Mouse (Mus musculus) hindlimb bud, embryonic 11.5 days (tissue): ENCODE measurements around the gene Jazf1.

Experiments
- DNase-seq: peaks from one replicate; pipeline ENCODE4 v3.0.0-alpha.2; 2012; ENCODE audit warnings: low read depth, low spot score; ENCODE audit errors: extremely low spot score

The Jazf1 gene

DNA sequence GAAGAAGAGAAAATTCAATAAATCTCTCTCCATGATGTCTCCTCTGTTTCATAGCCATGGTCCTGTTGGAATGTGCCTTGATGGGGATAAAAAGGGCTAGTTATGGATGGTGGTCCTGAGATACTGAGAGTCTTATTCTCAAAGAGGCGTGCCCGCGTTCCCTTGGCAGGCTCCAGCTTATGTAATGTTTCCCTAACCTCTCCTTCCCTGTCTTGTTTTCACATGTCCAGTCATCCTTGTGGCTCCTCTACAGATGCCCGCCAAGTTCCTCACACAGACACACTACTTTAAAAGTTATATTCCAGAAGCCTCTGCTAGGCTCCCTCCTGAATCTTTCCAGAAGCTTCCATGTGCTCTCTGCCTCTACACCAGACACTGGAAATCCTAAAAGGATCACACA lies 151.0 kb downstream of the Jazf1 start:
- DNase-seq = no peak

DNA sequence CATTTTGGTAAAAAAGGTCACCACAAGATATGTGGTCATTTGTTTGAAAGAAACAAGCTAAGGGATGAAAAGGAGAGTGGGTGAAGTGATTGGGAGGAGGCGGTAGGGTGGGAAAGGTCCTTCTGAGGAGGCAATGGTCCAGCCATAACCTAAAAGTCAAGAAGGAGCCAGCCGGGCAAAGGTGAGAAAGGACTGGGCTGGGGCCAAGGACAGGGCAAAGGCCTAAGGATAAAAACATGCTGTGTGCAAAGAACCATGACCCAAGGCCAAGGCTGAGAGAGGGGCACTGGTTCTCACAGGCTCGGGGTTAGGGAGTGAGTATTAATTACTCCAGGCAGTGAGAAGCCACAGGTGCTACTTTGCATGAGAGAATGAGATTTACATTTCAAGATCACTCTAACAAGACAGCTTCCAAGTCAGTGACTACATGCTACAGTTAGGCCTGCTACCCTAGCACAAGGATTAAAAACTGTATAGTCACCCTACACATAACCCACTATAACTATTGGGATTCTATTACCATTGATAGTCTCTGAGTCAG lies 151.5 kb downstream of the Jazf1 start:
- DNase-seq = no peak

DNA sequence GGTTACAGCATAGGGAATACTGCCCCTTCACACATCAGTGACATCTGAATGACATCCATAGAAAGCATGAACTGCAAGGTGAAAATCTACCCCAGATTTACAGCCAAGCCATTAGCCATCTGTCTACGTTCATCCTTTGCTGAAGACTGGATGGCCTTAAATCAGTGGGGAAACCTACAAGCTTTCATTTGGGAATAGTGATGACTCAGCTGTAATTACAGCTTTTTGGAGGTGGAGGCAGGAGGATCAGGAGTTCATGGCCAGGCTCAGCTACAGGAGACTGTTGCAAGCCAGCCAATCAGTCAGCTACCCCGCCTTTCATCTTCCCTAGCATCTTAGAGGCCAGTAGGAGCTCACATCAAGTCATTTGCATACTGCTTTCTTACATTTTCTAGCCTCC lies 153.5 kb downstream of the Jazf1 start:
- no peak for DNase-seq

DNA sequence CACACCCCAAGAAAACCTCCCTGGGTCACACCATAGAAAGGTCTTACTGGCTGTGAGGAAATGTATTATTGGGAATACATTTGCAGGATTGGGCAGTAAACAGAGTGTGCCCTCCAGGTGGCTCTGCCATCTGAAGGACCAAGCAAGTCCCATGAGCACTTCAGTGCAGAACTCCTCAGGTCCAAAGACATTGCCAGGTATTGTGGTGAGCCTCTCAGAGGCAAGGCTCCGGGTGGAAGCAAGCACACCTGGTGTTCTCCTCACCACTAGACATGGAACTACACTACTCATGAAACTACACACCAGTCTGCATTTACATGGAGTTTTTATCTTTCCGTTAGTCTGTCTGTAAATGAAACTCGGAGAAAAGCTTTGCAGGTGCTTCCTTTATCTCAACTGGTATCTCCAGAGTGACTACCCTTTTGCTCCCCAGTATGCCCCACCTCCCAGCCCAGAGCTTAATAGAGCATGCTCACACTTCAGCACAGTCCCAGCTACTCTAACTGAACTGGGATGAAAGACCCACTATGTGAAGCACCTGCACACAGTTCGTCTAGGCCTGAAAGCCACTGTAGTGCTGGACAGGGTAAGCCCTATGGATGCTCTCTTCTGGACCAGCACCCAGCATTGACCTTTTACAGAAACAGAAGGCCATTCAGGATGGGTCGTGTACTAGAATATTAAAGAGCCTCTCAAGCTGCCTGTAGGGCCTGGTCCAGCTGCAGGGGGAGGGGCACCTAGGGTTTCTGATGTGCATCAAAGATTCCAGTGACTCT lies 156.1 kb downstream of the Jazf1 start:
- DNase-seq = no peak

DNA sequence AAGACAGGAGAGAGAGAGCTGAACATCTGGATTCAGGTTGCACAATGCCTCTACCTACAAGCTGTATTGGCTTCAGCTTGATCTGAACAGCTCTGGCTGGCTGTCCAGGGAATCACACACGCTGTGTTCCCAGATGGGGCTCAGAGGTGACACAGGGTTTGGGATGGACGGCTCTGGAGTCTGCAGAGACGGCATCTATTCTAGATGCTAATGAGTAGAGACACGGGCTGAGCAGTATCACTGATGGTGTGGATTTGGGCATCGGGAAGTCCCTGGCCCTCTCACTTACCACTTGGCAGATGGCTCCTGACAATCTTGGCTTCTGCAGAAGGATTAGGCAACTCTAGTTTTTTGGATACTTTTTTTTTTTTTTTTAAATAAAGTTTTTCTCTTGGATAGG lies 161.6 kb downstream of the Jazf1 start:
- no peak for DNase-seq

DNA sequence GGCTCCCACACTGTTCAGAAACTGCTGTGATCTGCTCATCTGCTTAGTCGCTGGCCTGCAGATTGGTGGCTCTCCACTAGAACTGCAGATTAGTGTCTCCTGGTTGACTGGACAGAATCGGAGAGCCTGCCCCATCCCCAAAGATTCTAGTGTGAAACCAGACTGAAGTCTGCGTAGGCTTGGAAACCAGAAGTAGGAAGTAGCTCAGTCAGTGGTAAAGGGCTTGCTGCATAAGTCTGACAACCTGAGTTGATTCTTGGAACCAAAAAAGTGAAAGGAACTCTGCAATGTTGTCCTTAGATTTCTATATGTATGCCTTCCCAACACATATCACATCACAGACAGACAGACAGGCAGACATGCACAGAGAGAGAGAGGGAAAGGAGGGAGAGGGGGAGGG lies 163.3 kb downstream of the Jazf1 start:
- DNase-seq = no peak

DNA sequence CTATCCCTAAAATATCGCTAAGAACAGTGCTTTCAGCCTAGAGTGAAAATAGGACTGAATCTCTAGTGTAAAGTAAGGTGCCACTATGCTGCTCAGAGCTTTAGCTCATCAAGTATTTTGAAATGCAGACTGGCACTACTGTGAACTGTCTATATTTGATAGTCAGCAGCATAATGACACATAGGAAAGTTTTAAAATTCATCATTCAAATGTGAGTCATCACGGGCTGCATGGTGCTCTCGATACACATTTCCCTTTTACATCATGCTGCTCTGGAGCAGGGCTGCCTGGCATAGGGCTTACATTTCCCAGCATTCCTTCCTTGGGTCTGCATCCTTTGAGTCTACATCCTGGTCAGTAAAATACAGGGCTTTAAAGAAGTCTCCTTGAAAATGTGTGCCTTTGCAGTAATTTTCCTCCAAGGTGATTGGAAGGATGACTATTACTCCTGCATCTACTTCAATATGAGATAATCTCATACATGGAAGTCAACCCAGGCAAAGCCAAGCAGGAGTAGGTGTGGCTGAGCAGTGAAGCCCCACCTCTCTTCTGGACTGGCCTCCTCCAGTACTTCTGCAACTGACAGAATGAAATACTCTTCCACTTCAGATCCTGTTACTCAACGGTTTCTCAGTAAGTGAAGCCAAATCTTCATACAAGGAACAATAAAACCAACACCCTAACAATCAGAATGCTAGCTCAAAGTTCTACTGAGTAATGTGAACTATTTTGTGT lies 165.0 kb downstream of the Jazf1 start:
- DNase-seq = no peak

DNA sequence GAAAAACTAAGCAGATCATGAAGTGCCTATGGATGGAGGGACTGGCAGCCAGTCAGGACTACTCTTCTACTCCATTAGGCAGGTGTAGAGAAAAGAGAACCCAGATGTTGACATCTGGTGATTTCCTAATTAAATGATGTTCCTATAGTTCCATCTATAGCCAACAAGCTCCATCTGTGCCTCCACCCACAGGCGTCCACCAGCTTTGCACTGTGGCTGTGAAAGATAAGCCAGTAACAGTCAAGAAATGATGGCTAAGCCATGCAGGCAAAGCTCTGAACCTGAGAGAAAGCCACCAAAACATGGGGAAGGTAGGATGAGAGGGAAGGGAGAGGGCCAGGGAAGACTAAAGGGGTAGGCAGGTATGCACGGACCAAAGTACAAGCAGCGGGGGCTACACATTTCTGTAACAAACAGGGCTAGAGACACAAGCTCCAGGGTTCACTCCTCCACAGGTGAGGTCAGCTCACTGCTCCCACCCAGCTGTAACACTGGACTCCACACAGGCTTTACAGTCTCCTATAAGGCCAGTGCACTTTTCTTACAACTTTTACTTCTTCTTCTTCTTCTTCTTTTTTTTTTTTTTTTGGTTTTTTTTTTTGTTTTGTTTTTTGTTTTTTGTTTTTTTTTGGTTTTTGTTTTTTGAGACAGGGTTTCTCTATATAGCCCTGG lies 168.7 kb downstream of the Jazf1 start:
- DNase-seq = no peak

DNA sequence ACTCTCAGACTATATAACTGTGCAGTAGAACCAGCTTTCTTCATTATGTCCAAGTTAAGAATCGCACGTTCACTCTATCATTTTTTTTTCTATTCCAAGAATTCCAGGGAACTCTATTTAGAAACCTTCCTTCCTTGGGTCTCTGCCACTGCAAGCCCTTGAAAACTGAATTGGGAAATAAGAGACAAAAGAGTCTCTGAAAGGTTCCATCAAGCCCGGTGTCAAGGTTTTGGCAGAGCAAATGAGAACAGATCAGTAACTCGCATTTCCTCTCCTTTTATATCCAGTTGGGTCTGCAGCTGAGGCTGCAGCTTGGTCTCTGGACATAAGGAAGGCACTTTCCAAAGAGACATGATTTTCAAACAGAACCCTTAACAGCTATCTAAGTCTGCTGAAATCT lies 173.4 kb downstream of the Jazf1 start:
- DNase-seq = no peak

DNA sequence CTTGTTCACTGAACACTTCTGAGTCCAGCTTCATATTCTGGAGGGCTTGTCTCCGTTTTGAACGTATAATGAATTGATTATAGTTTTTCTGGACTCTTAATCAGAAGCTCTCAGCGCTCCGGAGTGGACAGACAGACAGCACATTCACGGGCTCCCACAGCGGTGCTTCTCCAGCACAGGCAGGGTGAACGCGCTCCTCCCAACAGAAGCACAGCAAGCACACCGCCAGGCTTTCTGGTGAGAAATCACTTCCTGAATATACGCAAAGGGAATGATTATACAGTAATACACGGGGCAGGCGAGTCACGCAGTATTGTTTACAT lies 174.0 kb downstream of the Jazf1 start:
- no peak for DNase-seq

DNA sequence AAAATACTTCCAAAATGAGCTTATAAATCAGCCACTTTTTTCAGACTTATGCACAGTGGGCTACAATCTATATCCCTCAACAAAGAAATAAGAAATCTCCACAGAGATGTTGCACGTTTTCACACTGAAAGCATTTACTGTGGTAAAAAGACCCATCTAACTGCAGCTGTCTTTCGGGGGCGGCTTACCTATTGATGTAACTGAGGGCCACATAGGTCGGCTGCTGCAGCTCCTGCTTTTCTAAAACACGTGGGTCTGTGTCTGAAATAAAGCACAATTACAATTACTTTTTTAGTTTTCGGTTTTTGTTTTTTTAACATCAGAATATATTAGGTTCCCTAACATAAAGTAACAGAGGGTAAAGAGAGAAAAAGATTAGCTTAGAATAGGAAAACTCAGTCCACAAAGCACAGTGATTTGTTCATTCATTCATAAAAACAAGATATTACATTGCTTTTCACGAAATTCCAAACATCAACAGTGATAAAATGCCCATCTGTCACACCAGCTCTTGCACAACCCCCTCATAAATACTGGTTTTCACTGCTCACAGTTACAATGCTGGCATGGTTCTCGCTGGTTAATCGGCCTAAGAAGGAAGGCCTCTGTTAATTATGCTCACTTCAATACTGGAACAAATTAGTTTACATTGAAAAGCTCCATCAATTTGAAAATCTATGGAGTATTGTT lies 174.5 kb downstream of the Jazf1 start:
- DNase-seq = no peak

DNA sequence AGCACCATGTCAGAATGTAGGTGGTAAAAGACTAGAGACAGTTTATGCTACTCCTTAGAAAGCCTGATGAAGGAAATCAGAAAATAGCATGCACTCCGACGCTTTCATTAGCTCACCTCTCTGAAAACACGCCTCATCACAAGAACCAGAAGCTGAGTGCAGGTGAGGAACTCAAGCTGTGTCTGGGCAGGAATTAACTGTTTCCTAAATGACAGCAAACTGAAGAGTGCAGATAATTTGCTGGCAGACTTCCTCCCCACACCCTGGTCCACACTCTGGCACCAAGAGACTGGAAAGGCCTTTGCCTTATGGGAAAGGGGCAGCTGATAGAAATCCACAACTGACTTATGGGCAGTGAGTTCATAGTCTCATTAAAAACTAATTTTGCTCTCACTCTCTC lies 175.5 kb downstream of the Jazf1 start:
- DNase-seq = no peak

DNA sequence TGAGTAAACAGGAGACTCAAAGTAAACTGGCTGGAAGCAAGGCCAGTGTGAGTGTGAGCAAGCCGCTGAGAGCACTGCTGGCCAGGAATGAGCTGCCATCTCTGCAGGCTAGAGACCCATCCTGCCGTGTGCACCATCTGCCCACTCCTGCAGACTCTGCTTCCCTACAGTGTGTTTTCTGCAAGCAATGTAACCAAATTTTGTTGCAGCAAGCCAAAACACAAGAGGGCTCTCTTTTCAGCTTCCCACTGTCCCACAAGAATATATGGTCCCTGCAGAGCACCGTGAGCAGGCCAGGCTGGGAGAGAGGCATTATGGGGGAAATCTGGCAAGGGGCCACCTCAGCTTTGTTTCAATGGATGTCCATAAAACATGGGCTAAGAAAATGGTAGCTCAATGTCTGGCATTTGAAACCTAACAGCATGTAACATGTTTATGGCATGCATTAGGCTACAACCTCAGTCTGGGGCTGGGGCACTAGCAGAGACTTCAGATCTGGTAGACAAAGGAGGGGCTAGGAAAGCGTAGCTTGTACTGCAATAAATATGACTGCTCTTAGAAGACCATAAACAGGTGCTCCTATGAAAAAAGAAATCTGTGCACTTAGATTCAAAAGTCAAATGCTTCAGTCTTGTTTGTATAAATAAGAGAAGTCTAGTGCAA lies 180.8 kb downstream of the Jazf1 start:
- DNase-seq = no peak

DNA sequence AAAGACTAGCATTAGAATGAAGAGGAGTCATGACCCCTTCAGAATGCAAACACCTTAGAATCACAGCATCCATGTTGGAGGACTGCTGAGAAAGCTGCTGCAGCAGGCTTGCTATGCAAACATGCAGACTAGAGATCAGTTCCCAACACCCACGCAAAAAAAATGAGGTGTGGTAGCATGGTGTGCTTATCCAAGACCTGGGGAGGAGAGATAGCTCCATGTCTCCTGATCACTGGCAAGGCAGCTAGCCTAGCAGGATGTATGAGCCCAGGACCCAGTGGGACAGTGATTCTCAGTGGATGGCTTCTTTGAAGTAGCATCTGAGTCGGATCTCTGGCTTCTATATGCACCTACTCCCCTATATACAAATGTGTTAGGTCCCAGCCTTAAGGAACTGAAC lies 184.7 kb downstream of the Jazf1 start:
- no peak for DNase-seq

DNA sequence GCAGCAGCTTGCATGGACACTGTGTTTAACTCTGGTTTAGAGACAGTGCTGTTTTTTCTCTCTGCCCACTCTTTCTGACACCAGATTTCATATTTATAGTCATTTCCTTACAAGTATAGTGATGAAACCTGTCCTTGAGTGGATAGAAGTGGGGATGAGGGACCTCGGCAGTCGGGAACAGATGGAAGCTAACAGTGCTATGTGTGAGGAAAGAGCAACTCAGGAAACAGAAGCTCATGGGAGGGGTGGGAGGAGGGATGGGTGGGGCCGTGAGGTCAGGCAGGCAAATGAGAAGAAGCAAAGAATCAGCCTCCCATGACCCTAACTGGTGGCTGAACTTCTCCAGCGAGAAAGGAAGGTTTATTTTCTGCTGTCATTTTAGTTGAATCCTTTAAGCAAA lies 191.3 kb downstream of the Jazf1 start:
- no peak for DNase-seq

DNA sequence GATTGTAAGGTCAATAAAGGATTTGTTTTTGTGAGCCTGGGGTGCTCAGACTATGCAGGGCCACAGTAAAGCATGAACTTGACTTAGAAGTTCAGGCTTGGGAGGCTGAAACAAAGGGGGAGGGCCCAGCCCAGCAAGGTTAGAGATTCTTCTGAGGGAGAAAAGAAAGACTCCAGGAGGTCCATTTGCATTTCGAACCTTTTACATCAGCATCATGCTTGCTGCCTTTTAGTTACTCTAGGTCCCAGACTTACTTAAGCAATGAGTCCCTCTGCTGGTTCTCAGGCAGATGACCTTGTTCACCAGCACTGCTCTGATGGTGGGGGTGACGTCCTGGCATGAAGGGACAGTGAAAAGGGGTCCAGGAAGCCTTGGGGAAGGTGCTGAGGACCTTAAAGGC lies 197.1 kb downstream of the Jazf1 start:
- DNase-seq = no peak

DNA sequence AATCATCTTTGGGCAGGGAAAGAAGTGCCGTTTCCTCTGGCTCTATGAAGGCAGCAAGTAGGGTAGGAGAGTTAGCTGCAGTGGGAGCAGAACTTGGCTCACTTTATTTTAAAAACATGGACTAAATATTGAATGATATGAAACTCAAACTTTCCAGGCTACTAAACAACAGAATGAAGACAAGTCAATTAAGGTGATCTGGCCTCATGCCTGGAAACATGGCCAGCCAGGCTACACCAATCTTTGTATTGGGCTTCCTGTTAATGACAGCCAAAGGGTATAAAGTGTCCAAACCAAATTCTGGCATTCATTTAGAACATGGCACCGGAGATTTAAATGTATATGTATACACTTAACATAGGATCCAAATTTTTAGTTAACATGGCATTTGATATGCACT lies 199.2 kb downstream of the Jazf1 start:
- no peak for DNase-seq

DNA sequence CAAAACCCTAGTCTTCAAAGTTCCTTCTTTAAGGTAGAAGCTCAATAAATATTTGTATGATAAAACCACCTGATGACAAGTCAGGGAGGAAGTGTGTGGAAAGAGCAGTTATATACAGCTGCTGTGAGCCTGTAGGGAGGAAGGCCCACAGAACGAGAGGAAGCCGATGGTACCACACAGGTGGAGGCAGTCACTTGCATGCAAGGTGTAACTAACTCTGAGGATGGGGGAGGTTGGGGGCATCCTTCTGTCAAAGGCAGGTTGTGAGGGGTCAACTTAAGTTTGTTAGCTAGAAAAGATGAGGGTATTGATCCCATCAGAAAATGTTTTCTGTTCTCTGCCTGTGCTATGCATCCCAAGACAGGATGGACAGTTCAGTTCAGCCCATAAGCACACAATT lies 200.1 kb downstream of the Jazf1 start:
- DNase-seq = no peak

DNA sequence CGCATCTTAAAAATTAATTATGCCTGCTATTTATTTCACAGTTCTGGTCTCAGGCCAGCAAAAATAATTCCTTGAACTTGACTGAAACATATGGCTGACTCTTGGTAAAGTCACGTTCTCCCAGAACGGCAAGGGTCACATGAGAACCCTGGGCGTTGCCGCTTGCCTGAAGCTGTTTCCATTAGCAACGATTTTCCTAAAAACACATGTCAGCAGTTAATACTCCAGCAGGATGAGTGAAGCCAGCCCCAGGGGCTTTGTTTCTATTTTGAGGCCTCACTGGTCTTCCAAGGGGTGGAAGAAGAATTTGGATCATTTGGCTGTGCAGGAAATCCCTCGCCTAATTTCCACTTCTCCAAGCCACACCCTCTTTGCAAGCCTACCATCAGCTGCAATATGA lies 206.5 kb downstream of the Jazf1 start:
- DNase-seq = peak; percentile 68

DNA sequence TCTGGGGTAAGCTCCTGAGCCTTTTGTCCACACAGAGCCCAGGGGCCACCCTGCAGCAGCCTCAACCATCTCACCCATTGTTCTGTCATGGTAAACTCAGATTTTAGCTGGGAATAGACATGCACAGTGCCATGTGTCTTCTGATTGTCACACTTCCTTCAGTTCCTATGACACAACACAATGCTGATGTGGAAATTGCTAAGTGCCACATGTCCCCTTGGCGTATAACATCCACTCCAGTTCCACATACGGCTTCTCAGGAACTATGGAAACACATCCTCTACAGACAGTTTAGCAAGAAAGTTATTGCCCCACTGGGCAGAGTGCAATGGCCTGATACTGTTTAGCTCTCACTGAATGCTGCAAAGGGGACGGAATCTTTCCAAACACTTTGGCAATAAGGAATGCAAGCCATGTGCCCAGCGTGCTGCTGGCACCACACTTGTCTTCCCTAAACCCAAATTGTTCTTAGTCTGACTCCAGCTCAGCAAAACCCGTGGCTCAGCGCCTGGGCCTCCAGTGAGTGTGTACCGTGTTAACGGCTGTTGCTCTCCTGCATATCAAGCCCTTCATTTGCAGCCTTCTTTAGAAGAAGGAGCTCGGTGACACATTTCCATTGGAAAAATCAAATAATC lies 207.1 kb downstream of the Jazf1 start:
- no peak for DNase-seq
